Mouse (Mus musculus) kidney, adult 2 months (tissue): ENCODE measurements around the gene Myh7.

Experiments
- CTCF ChIP-seq: fragments of 200-500 bp; conservative IDR thresholded peaks from 2 replicates; pipeline ENCODE4 v1.5.1; 2011; ENCODE audit warnings: low read depth, mild to moderate bottlenecking, control low read depth, low read length, moderate library complexity, mixed read lengths; ENCODE audit not compliant: insufficient read depth, insufficient read length
- POLR2A ChIP-seq: fragments of 200-500 bp; IDR thresholded peaks from one replicate; pipeline ENCODE4 v1.6.1; 2011; ENCODE audit warnings: low read depth, low read length, control low read depth

GRCm38 (mm10) chr14:55014591-55014990 is 20.2 kb upstream of the Myh7 start:
- TF ChIP-seq POLR2A, result no peak
- TF ChIP-seq CTCF, result no peak
